Mouse (Mus musculus): Measurements from ENCODE around the gene Wfdc2. TPM values are rescaled to one million over a fixed set of nuclear protein-coding genes. Genes with fewer than 3 reads are reported as not detected.

Gene Wfdc2
- not detected for total RNA-seq (2021)
- long read RNA-seq, experiment 1: 0 reads
- long read RNA-seq, experiment 2: 0 reads

DNA sequence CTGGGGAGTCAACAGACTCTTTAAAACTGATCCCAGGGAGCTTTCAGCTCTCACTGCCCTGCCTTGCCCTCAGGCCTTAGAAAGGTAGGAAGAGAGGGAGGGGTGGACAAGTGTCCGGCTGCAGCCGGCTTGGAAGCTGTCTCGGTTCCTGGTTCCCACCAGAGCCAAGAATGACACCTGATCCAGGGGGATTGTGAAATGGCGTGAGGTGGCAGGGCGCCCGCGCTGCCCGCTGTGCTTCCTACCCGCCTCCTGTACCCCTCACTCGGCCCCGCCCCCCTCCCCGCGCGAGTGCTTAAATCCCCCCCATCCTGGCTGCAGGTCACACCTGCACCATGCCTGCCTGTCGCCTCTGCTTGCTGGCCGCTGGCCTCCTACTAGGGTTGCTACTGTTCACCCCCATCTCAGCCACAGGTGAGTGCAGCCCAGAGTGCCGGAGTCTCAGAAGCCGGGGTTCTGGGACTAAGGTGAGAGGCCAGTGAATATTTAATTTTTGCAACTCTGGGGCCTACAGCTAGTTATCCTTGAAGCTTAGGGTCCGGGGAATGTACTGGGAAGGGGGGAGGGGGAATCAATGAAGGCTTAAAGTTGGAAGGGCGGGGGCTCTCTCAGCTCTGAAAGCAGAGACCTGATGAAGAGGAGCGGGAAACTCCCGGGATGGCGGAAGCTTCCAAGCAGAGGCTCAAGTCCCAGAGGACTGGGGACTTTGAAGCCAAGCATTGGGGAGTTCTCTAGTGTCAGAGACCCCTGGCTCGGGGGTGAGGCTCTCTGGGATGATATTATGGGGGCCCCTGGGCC is at the start of gene Wfdc2:
TSS of gene Wfdc2 (plus strand) at position 23 of the 798 bp plus-strand sequence.
- no peak for DNase-seq
- intact Hi-C loops (cut with DNase I; ENCODE audit: low total_unique reads): no loop called here

DNA sequence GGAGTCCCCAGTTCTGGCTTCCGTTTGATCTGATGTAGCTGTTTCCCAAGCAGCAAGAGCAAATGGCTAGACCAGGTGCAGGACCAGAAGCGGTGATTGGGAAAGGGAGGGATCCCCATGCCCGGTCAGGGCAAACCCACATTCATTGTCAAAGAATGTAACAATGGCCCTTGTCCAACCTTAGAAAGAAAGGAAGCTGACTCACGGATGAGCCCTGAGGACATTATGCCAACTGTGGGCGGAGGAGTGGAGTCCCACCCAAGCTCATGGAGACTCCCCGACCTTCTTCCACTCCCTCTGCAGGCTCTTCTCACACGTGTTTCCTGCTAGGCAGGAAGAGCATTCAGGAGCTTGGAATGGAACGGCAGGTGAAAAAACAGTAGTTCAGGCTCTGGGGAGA is 48.8 kb upstream of the Wfdc2 start:
- DNase-seq: no peak

DNA sequence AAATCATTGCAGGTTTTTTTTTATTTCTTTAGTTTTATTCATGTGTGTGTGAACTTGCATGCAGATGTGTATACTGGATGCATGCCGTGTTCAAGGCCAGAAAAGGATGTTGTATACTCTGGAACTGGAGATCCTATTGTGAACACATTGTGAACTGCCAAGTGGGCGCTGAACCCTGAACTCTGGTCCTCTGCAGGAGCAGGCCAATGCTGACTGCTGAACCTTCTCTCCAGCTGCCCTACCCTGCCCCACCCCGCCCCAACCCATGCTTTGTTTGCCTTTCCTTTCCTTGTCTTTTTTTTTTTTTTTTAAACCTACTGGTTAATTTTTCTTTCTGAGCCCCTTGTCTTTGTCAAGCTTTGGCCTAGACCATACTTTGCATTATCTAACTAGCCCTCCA is 47.3 kb upstream of the Wfdc2 start:
- intact Hi-C loops (cut with DNase I; ENCODE audit: low total_unique reads): loop anchor here (5.0 kb wide), 1 partner anchor 43 kb away; the partner anchor contains the start of gene Trp53tg5
- no peak for DNase-seq

More for the DNA sequence above, 48.8 kb upstream of the Wfdc2 start:
- intact Hi-C loops (cut with DNase I; ENCODE audit: low total_unique reads): loop anchor here (5.0 kb wide), 1 partner anchor 41 kb away; the partner anchor contains the start of gene Trp53tg5

DNA sequence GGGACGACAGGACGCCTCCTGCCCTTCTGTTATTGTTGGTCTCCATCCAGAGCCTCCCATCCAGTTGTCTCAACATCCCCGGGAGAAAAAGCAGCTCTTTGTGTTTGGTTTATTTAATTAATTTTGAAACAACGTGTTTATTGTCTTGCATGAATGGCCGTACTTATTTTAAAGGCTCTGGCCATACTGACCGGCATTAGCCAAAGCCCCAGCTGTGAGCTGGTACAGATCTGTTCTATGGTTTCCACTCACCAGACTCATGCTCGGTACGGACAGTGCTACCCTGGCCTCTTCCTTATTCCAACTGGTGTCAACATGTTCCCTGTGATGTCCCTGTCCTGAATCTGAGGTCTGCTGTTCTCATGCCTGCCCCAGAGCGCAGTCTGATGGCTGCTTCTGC is 46.3 kb upstream of the Wfdc2 start:
- no peak for DNase-seq
- intact Hi-C loops (cut with DNase I; ENCODE audit: low total_unique reads): no loop called here

DNA sequence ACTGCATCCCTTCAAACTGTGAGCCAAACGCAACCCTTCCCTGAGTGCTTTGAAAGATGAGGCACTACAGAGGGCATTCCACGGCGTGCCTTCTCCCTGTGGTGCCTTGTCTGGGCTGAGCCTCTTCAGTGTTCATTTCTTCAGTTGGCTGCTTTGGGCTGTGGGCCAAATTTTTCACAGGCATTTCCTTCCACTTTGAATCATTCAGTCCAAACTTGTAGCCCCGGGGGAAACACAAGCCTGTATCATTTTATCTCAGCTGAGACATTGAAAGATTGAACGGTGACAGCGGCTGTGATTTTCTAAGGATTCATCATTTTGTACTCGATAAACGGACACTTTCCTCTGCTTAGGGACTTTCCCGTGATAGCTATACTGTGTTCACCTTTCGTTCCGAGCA is 45.6 kb upstream of the Wfdc2 start:
- no peak for DNase-seq
- intact Hi-C loops (cut with DNase I; ENCODE audit: low total_unique reads): no loop called here

DNA sequence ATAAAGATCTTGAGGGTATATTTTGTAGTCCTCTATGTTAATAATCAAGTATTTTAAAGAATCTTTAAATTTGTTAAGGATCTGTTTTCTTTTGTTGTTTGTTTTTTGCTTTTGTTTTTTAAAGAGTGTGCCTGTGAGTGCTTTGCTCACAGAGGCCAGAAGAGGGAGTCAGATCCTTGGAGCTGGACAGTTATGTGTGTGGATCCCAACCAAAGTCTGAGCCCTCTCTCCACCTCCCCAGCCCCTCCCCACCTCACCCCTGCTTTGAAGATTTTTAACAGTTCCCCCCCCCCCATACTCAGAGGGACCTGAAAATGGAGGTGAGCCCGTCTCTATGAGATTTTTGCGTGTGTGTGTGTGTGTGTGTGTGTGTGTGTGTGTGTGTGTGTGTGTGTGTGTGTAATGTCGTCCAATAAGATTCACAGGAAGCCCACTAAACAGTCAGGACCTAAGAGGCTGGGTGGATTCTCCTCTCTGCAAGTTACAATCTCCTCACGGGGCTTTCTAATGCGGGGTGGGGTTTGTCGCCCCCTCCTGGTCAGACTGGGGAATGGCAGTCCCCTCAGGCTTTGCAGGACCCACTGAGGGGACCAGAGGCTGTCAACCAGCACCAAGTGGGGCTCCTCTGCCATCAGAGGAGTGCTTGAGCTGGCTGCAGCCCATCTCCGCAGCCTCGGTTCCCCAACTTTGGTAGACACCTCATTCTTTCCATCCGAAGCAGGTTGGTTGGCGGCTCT is 44.6 kb upstream of the Wfdc2 start:
- intact Hi-C loops (cut with DNase I; ENCODE audit: low total_unique reads): loop anchor here (2.0 kb wide), 1 partner anchor 103 kb away; no protein-coding TSS in a partner anchor
- DNase-seq: peak; percentile 48

DNA sequence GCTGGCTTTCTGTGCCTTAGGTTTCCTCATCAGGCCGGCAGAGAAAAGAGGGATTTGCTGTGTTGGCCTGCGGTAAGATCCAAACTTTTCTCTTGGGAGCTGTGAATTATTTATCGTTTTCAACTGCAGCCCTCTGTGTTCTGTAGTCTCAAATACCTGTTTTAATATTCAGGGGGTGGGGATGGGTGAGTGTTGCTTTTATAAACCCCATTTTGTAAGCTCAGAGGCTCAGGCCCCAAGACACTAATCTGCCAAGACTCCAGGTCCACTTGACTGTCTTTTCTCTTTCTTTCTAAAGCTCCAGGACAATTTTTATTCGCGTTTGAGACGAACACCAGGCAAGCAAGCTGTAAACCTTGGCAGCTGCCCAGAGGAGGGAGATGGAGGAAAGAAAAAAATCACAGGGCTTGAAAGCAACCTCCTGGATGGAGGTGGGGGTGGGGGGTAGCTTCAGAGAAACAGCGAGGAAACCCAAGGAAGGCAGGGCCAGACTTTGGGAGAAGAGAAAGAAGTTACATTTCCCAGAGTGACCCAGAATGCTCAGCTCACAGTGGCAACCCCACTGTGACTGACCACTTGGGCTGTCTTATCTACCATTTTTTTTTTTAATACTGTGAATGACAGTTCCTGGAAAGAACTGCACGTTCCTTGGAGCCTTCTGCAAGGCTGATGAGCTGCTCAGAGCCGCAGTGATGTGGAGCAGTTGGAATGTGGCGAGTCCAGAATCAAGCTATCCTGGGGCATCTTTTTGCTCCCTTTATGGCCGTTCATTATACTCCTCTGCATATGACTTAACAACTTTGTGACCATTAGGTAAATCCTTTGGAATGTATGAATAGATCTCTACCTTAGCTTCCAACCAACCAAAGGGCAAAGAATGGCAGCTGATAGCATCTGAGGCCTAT is 43.7 kb upstream of the Wfdc2 start:
- DNase-seq: no peak
- intact Hi-C loops (cut with DNase I; ENCODE audit: low total_unique reads): loop anchor here (2.0 kb wide), 1 partner anchor 104 kb away; no protein-coding TSS in a partner anchor

DNA sequence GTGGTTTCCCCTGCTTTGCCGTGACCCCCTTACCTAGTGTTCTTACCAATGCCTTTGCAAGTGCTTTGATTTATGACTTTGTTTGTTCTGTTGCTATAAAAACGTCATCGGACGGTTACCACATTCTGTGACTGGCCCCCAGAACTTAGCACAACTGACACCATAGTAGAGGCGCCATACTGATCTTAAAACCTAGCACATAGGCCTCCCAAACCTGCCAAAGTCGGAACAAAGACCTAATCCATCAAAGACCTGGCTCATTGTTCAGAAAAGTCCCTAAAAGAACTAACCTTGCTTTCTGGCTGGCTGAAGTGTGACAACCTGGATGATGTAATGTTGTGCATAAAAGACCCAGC is 43.1 kb upstream of the Wfdc2 start:
- no peak for DNase-seq
- intact Hi-C loops (cut with DNase I; ENCODE audit: low total_unique reads): loop anchor here (2.0 kb wide), 1 partner anchor 104 kb away; no protein-coding TSS in a partner anchor

DNA sequence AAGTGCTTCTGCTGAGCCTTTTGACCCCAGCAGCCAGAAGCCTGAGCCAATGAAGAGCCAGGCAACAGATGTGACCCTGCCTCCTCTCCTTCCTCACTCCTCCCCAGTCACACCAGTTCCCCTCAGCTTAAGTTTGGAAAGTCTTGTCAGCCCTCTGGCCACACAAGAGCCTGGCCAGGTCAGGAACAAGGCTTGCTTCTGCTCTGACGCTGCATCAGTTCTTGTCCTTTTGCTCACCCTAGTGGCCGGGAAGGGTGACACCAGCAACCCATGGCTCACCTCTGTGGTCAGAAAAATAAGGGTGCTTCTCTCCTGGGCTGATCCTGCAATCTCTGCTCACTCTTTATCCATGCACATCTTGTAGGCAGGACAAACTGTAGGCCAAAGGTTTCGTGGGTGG is 41.4 kb upstream of the Wfdc2 start:
- DNase-seq: peak; percentile 42
- intact Hi-C loops (cut with DNase I; ENCODE audit: low total_unique reads): no loop called here

DNA sequence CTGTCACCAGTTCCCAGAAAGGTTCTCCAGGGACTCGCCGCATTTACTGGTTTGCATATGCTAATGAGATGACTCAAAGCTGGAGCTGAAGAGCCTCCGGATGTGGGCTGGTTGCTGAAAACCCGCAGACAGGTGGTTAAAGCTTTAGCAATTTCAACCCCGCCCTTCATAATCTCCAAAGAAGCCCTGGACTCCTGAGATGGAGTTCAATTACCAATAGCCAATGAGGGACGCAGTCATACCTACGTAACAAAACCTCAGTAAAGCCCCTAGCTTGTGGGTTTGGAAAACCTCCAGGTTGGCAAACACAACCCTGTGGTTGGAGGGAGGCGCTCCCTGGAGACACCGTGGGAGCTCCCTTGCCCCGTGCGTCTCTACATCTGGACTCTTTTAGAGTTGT is 40.4 kb upstream of the Wfdc2 start:
- DNase-seq: no peak
- intact Hi-C loops (cut with DNase I; ENCODE audit: low total_unique reads): no loop called here

DNA sequence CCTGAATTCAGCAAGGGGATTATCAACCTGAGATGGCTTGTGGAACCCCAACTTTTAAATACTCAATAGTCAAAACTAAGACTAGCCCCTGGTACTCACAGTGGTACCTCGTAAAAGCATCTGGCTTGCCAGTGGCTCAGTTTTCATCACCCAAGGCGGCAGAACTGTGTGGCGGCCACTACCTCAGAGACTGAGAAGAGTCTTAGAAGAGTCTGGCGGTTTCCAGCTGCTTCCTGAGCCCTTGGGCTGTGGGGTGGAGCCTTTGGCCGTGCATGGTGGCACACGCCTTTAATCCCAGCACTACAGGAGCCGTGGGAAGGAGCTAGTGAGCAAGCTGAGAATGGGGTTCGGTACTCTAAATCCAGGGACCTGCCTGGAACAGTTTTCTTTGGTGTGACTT is 39.9 kb upstream of the Wfdc2 start:
- DNase-seq: no peak
- intact Hi-C loops (cut with DNase I; ENCODE audit: low total_unique reads): no loop called here

DNA sequence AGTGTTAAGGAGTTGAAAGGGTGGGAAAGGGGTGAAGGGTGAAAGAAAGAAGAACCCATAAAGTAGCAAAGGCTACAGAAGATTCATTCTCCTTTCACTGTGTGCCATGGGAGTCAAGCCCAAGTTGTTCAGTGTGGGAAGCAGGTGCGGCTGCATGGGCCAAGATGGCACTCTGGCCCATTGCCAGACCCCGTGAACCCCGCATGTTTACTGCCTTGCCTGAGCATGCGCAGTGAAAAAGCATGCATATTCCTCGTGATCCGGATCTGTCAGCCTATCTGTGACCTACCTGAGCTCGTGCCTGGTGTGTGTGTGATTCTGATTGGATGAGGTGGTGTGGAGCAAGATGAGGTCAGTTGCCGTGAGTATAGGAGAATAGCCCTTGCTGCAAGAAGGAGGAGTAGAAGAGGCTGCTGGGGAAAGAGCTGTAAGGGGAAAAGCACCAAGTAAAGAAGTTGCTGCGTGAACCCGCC is 38.9 kb upstream of the Wfdc2 start:
- no peak for DNase-seq
- intact Hi-C loops (cut with DNase I; ENCODE audit: low total_unique reads): no loop called here

DNA sequence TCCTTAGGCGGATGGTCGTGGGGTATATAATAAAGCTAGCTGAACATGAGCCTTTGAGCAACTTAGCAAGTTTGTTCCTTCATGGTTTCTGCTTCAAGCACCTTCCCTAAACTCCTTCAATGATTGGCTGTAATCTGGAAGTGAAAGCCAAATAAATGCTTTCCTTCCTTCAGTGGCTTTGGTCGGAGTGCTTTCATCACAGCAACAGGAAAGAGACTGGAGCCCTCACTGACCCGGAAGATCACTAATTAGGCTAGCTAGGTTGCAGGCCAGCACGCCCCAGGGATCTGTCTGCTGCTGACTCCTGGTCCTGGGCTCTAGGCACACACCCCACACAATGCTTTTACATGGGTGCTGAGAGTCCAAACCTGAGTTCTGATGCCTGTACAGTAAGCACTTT is 33.7 kb upstream of the Wfdc2 start:
- intact Hi-C loops (cut with DNase I; ENCODE audit: low total_unique reads): no loop called here

DNA sequence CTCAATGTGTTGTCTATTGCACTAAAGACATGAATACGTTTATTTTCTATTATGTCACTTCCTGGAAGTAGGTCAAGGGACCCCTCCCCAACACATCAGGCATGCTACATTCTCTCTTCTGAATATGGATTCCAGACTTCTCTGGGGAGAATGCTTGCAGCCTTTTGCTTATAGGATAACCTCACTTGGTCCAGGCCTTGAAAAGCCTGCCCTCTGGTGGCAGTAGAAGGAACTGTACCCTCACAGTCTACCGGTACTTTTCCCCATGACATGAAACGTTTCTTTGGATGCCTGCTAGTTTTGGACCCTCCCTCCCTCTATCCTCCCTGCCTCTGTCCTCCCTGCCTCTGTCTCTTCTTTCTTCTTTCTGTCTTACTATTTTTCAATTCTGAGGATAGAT is 31.0 kb upstream of the Wfdc2 start:
- intact Hi-C loops (cut with DNase I; ENCODE audit: low total_unique reads): no loop called here
- DNase-seq: peak; percentile 51

More for the DNA sequence above, 33.7 kb upstream of the Wfdc2 start:
- DNase-seq: no peak

DNA sequence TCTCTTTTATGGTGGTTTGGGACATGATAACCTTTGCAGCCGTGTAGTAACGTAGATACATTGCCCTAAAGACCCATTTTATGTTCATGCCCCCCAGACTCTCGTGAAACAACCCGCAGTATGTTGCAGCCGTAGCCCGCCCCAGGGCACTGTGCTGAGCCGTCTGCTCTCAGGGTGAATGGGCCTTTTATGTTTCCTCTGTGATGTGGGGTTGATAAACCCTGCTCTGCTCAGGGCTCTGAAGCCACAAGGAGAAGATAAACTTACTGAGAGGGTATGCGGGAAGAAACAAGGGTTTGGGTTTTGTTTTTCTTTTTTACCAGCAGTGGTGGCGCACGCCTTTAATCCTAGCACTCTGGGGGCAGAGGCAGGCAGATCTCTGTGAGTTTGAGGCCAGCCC is 27.9 kb upstream of the Wfdc2 start:
- intact Hi-C loops (cut with DNase I; ENCODE audit: low total_unique reads): no loop called here
- DNase-seq: no peak

DNA sequence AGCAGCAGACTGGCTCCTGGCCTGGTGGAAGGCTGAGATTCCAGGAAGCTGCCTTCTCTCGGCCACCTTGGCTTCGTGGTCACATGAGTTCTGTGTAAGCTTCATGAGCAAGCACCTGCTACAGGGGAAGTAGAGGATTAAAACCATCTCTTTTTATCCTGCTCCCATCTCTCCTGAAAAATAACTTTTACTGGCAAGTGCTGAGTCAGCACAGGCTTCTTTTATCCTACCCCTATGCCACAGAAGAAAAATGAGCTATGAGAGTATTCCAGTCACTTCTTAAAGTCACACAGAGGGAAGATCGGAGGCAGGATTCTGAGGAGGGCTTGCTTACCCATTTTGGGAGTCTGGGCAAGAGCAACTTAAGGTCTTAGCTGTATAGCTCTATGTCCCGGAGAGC is 25.2 kb upstream of the Wfdc2 start:
- intact Hi-C loops (cut with DNase I; ENCODE audit: low total_unique reads): no loop called here
- DNase-seq: no peak

DNA sequence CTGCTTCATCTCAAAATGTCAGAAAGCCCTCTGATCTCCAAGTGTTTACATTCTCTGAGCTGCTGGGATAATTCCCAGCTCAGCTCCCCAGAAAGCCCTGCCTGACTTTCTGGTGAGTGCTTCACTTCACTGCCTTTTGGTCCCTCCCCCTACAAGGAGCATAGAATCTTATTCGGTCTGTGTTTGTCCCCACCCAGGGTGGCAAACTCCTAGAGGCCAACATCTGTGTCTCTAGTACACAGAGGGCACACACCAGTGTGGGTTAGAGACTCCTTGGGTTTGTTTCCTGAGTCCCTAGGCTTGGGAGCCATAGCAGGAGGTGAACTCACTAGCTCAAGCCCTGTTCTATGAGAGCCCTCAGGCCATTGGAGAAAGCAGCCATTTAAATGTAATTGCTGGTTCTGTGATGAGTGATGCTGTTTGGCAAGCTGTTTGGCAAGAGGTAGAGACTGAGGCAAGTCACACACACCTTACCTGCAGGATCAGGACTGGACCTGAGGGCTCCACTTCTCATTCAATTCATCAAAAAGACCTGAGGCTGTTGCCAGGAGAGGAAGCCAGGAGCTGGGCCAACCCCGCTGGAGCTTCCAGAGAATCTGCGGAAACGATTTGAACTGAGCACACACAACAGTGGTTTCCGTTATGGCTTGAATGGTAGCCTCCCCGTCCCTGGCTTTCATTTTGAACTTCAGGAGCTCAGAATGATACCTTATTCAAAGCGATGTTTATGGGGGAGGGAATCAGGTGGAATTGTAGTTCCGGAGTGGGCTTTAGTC is 21.4 kb upstream of the Wfdc2 start:
- DNase-seq: peak; percentile 30
- intact Hi-C loops (cut with DNase I; ENCODE audit: low total_unique reads): no loop called here

DNA sequence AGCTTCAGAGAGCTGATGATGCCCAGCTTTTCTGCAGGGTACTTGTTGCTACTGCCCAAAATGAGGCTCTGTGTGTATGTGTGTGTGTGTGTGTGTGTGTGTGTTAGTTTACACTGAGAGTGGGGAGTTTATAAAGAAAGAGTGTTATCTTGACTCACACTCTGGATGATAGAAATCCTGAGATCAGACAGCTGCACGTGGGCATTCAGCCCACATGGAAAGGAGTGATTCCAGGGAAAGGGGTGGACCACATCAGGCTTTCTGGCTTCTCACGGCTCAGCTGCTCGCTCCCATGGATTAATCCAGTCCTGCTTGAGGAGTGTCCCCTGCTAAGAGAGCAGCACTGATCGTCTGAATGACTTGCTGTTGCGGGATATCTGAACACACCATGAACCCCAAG is 20.1 kb upstream of the Wfdc2 start:
- intact Hi-C loops (cut with DNase I; ENCODE audit: low total_unique reads): no loop called here
- no peak for DNase-seq

DNA sequence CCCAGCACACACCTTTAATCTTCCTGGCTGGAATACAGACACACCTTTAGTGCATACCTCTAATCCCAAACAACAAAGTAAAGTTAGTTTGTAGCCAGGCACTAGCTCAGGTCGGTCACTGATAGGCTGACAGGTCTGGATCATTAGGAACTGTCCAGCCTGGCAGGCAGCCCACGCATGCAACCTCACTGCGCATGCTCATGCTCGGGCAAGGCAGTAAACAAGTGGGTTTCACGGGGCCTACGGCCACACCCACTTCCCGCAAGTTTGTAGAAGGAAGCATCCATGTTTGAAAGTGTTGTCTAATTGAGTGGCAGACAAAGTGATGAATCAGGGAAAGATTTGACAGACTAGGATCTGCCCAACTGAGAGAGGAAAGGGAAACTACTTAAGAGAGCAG is 19.6 kb upstream of the Wfdc2 start:
- intact Hi-C loops (cut with DNase I; ENCODE audit: low total_unique reads): no loop called here
- DNase-seq: no peak

All from gastrocnemius, postnatal 14 days (tissue).